Mouse (Mus musculus) embryonic facial prominence, embryonic 15.5 days (tissue): Measurements from ENCODE around the gene Stxbp5. TPM values are rescaled to one million over a fixed set of nuclear protein-coding genes. Genes with fewer than 3 reads are reported as not detected.

Experiments used
- ATAC-seq: fragments of 200-750 bp; cut with Nextera tagmentation; 2 replicates; pipeline ENCODE4 v1.8.0; 2017; ENCODE audit warnings: low read depth, moderate TSS enrichment; ENCODE audit not compliant: insufficient number of reproducible peaks, low FRiP score, low TSS enrichment
- H3K27ac ChIP-seq: fragments of 300-500 bp; sonication (generic); replicated peaks from 2 replicates; pipeline ENCODE4 v1.5.1; 2015; ENCODE audit warnings: mild to moderate bottlenecking, inconsistent platforms
- H3K27me3 ChIP-seq: fragments of 300-500 bp; sonication (generic); 2 replicates; pipeline ENCODE4 v1.6.1; 2015; ENCODE audit warnings: inconsistent platforms
- H3K36me3 ChIP-seq: fragments of 300-500 bp; sonication (generic); 2 replicates; pipeline ENCODE4 v1.6.1; 2015; ENCODE audit warnings: mild to moderate bottlenecking, inconsistent platforms
- H3K4me1 ChIP-seq: fragments of 300-500 bp; sonication (generic); 2 replicates; pipeline ENCODE4 v1.6.1; 2015; ENCODE audit warnings: inconsistent platforms
- H3K4me2 ChIP-seq: fragments of 300-500 bp; sonication (generic); replicated peaks from 2 replicates; pipeline ENCODE4 v1.6.1; 2015; ENCODE audit warnings: mild to moderate bottlenecking, inconsistent platforms
- H3K4me3 ChIP-seq: fragments of 300-500 bp; sonication (generic); replicated peaks from 2 replicates; pipeline ENCODE4 v1.5.1; 2015; ENCODE audit warnings: mild to moderate bottlenecking, inconsistent platforms
- H3K9ac ChIP-seq: fragments of 300-500 bp; sonication (generic); 2 replicates; pipeline ENCODE4 v1.6.1; 2015; ENCODE audit warnings: inconsistent platforms
- H3K9me3 ChIP-seq: fragments of 300-500 bp; sonication (generic); replicated peaks from 2 replicates; pipeline ENCODE4 v1.6.1; 2016; ENCODE audit warnings: inconsistent platforms
- WGBS: fragments of 180-500 bp; shearing (Covaris S2); methylation state at CpG from one replicate; pipeline ENCODE4 v1.1.7; 2015; 5-methylcytosine and 5-hydroxymethylcytosine counted together
- polyA plus RNA-seq: library from polyadenylated mRNA; unstranded; fragments of >200 nt; fragmentation: Nextera tagmentation; extraction: Ambion mirVana; gene quantifications from 2 replicates; pipeline ENCODE4 v1.2.1, GENCODE M21; 2015

The Stxbp5 gene
- polyA plus RNA-seq, 1 experiment from 2014 or later: 6.2 TPM

DNA sequence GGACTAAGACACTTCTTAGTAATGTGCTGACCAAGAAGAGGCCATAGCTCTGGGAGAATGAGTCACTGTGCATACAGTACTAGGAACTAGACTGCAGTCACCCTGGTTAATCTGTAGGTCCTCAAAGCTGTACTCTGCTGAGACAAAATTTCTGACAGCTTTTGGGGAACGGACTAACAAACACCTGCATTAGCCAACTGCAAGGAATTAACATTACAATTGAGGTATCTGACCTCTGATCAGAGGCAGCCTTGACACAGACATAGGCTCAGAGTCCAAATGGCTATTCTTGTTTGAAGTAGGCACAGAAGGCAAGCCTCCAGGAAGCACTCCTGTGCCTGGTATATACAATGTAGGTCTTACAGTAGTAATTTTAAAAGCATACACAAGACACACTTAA is 99.3 kb downstream of the Stxbp5 start:
- Histone ChIP-seq H3K4me2 (no peak overlapping the region), H3K36me3 (peaks cover 13% of the 10 kb centered on the region), H3K27ac (no peak overlapping the region), H3K9me3 (no peaks in the 10 kb centered on the region), H3K9ac (no peak overlapping the region), H3K27me3 (no peaks in the 10 kb centered on the region), H3K4me3 (no peak overlapping the region), H3K4me1 (no peaks in the 10 kb centered on the region)
- WGBS: 72% methylated on average over 1 of the region's 1 CpGs
- ATAC-seq: no peak

GRCm38 (mm10) chr10:9799085-9799484 is 101.8 kb downstream of the Stxbp5 start:
- 96% methylated on average over 1 of the region's 1 CpGs for WGBS
- H3K27ac ChIP-seq: no peak overlapping the region
- H3K27me3 ChIP-seq: no peaks in the 10 kb centered on the region
- no peak for ATAC-seq
- H3K4me3 ChIP-seq: no peak overlapping the region
- H3K9me3 ChIP-seq: no peaks in the 10 kb centered on the region
- H3K4me2 ChIP-seq: no peak overlapping the region
- peaks cover 16% of the 10 kb centered on the region for H3K36me3 ChIP-seq
- H3K9ac ChIP-seq: no peak overlapping the region
- no peaks in the 10 kb centered on the region for H3K4me1 ChIP-seq

DNA sequence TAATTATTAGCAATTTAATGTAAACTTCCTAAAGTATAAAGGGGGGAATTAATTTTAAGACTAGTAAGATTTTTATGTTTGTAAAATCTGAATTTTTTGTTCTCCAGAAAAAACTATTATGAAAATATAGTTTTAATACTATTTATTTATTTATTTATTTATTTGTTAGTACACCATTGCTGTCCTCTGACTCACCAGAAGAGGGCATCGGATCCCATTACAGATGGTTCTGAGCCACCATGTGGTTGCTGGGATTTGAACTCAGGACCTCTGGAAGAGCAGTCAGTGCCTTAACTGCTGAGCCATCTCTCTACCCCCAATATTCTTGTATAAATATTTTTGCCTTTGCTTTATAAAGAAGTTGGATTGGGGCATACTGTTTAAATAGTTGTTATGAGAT is 104.5 kb downstream of the Stxbp5 start:
- Histone ChIP-seq H3K27me3 (no peaks in the 10 kb centered on the region), H3K4me1 (no peaks in the 10 kb centered on the region), H3K9ac (no peak overlapping the region), H3K4me3 (no peak overlapping the region), H3K27ac (no peak overlapping the region), H3K36me3 (peaks cover 16% of the 10 kb centered on the region), H3K9me3 (no peaks in the 10 kb centered on the region), H3K4me2 (no peak overlapping the region)
- 92% methylated on average over 1 of the region's 1 CpGs for WGBS
- ATAC-seq: no peak

GRCm38 (mm10) chr10:9794429-9794828 is 106.5 kb downstream of the Stxbp5 start:
- H3K4me1 ChIP-seq: no peaks in the 10 kb centered on the region
- no peak overlapping the region for H3K4me3 ChIP-seq
- H3K27me3 ChIP-seq: no peaks in the 10 kb centered on the region
- H3K27ac ChIP-seq: no peak overlapping the region
- no peak for ATAC-seq
- no peak overlapping the region for H3K9ac ChIP-seq
- peaks cover 21% of the 10 kb centered on the region for H3K36me3 ChIP-seq
- no peaks in the 10 kb centered on the region for H3K9me3 ChIP-seq
- H3K4me2 ChIP-seq: no peak overlapping the region

GRCm38 (mm10) chr10:9790947-9791346 is 109.9 kb downstream of the Stxbp5 start:
- H3K9me3 ChIP-seq: no peaks in the 10 kb centered on the region
- no peaks in the 10 kb centered on the region for H3K27me3 ChIP-seq
- H3K36me3 ChIP-seq: peaks cover 18% of the 10 kb centered on the region
- H3K27ac ChIP-seq: no peak overlapping the region
- H3K9ac ChIP-seq: no peak overlapping the region
- H3K4me2 ChIP-seq: no peak overlapping the region
- no peak for ATAC-seq
- WGBS: 92% methylated on average over 3 of the region's 3 CpGs
- H3K4me1 ChIP-seq: no peaks in the 10 kb centered on the region
- H3K4me3 ChIP-seq: no peak overlapping the region

GRCm38 (mm10) chr10:9786461-9786860 is 114.4 kb downstream of the Stxbp5 start:
- ATAC-seq: peak; percentile 19; the same call in 1 of the 2 replicates
- peaks cover 15% of the 10 kb centered on the region for H3K36me3 ChIP-seq
- no peak overlapping the region for H3K4me2 ChIP-seq
- no peak overlapping the region for H3K4me3 ChIP-seq
- no peak overlapping the region for H3K27ac ChIP-seq
- no peaks in the 10 kb centered on the region for H3K9me3 ChIP-seq
- H3K9ac ChIP-seq: no peak overlapping the region
- 83% methylated on average over 11 of the region's 11 CpGs for WGBS
- no peaks in the 10 kb centered on the region for H3K4me1 ChIP-seq
- H3K27me3 ChIP-seq: no peaks in the 10 kb centered on the region

- Histone ChIP-seq H3K9me3 (no peaks in the 10 kb centered on the region), H3K4me2 (no peak overlapping the region), H3K36me3 (peaks cover 10% of the 10 kb centered on the region), H3K27ac (no peak overlapping the region), H3K4me1 (no peaks in the 10 kb centered on the region), H3K4me3 (no peak overlapping the region), H3K27me3 (no peaks in the 10 kb centered on the region), H3K9ac (no peak overlapping the region)
- ATAC-seq: no peak
- 78% methylated on average over 6 of the region's 6 CpGs for WGBS
Observed at GRCm38 (mm10) chr10:9785651-9786050, 115.2 kb downstream of the Stxbp5 start.

DNA sequence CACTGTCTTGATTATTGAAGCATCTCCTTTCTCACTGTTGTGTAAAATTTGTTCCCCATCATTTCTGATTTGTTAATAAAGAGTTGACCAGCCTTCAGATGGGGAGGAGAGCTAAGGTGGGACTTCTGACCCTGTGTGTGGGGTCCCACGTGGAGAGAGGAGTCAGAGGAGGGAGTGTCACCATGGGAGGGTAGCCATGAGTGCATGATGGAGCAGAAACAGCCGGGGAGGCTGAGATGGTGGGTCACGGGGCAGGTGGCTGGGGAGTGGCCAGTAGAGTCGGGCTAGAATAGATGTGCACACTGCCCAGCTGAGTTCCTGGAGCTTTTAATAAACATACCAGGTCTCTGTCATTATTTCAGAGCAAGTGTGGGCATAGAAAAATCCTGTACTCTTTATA is 121.0 kb downstream of the Stxbp5 start:
- no peaks in the 10 kb centered on the region for H3K36me3 ChIP-seq
- 72% methylated on average over 4 of the region's 4 CpGs for WGBS
- H3K4me1 ChIP-seq: no peaks in the 10 kb centered on the region
- H3K9me3 ChIP-seq: no peaks in the 10 kb centered on the region
- H3K9ac ChIP-seq: no peak overlapping the region
- no peak overlapping the region for H3K27ac ChIP-seq
- H3K4me2 ChIP-seq: no peak overlapping the region
- no peak for ATAC-seq
- no peak overlapping the region for H3K4me3 ChIP-seq
- no peaks in the 10 kb centered on the region for H3K27me3 ChIP-seq

- H3K9ac ChIP-seq: no peak overlapping the region
- no peaks in the 10 kb centered on the region for H3K4me1 ChIP-seq
- no peak for ATAC-seq
- H3K27me3 ChIP-seq: no peaks in the 10 kb centered on the region
- peaks cover 21% of the 10 kb centered on the region; the same call in 1 of the 2 replicates for H3K36me3 ChIP-seq
- H3K9me3 ChIP-seq: no peaks in the 10 kb centered on the region
- no peak overlapping the region for H3K4me3 ChIP-seq
- no peak overlapping the region for H3K27ac ChIP-seq
- no peak overlapping the region for H3K4me2 ChIP-seq
- WGBS: 58% methylated on average over 12 of the region's 12 CpGs
Observed at GRCm38 (mm10) chr10:9770261-9770660, 130.6 kb downstream of the Stxbp5 start.

DNA sequence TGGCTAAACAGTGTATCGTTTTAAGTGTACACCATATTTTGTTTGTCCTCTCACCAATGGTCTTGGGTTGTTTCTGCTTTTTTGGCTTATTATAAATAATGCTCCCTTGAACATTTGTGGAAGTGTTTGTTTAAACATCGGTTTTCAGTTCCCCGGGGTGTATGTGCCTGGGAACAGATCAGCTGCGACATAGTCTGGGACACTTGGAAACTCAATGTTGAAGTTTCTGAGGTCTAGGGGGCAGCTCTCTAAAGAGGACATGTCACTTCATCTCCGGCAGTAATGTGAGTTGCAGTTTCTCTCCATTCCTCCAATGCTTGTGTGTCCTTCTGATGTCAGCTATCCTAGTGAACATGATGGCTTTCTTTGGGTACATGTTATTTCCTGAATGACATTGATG is 137.0 kb downstream of the Stxbp5 start:
- no peaks in the 10 kb centered on the region for H3K4me1 ChIP-seq
- H3K4me3 ChIP-seq: no peak overlapping the region
- no peak overlapping the region for H3K9ac ChIP-seq
- no peak overlapping the region for H3K27ac ChIP-seq
- ATAC-seq: no peak
- 87% methylated on average over 5 of the region's 5 CpGs for WGBS
- H3K27me3 ChIP-seq: no peaks in the 10 kb centered on the region
- no peak overlapping the region for H3K4me2 ChIP-seq
- peaks cover 27% of the 10 kb centered on the region; the same call in 1 of the 2 replicates for H3K36me3 ChIP-seq
- no peaks in the 10 kb centered on the region for H3K9me3 ChIP-seq

DNA sequence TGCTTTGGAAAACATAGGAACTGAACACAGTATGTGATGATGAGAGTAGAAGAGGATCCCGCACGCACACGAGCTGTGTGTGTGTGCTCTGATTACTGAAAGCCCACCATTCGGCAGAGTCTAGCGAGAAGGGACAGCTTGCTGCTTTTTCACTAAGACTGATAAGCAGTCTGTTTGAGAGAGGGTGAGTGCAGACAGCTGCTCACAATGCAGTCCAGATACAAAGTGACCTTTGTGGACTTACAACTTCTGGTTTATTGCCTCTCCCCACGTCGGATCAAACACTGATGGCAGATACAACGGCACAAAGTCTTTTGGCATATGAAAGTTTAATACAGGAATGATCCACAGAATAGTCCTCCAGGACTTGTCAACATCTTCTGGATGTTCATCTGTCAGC is 140.6 kb downstream of the Stxbp5 start:
- Histone ChIP-seq H3K9me3 (no peaks in the 10 kb centered on the region), H3K9ac (no peak overlapping the region), H3K27ac (no peak overlapping the region), H3K4me3 (no peak overlapping the region), H3K36me3 (peaks cover 14% of the 10 kb centered on the region; the same call in 1 of the 2 replicates), H3K27me3 (no peaks in the 10 kb centered on the region), H3K4me2 (no peak overlapping the region), H3K4me1 (no peaks in the 10 kb centered on the region)
- ATAC-seq: no peak
- WGBS: 83% methylated on average over 8 of the region's 8 CpGs

DNA sequence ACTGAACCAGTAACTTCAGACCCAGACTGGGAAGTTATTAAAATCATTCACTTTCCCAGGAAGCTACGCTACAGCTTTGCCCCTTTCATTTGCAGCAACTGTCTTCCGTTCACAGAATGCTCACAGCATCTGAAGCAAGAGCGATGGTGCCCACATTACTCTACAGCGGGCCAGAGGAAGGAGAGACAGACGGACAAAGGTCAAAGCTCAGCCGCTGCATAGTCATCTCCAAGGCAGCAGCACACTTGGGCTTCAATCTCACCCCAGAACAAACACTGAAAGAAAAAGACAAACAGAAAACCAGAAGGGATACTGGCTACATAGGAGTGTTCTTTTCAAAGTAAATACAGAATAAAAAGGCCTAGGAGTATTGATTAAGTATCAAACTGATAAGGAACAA is 144.3 kb downstream of the Stxbp5 start:
- Histone ChIP-seq H3K4me1 (no peaks in the 10 kb centered on the region), H3K9ac (no peak overlapping the region), H3K27ac (no peak overlapping the region), H3K9me3 (no peaks in the 10 kb centered on the region), H3K36me3 (peaks cover 5% of the 10 kb centered on the region; the same call in 1 of the 2 replicates), H3K4me3 (no peak overlapping the region), H3K27me3 (no peaks in the 10 kb centered on the region), H3K4me2 (no peak overlapping the region)
- WGBS: 76% methylated on average over 6 of the region's 6 CpGs
- no peak for ATAC-seq
